Mouse (Mus musculus): ENCODE data around the gene Cdkn2d.
"Not testable (repeated sequence)": the region's sequence is repeated elsewhere in the genome, so short reads cannot be mapped to it uniquely, and the experiment has no call there.

Gene Cdkn2d

DNA sequence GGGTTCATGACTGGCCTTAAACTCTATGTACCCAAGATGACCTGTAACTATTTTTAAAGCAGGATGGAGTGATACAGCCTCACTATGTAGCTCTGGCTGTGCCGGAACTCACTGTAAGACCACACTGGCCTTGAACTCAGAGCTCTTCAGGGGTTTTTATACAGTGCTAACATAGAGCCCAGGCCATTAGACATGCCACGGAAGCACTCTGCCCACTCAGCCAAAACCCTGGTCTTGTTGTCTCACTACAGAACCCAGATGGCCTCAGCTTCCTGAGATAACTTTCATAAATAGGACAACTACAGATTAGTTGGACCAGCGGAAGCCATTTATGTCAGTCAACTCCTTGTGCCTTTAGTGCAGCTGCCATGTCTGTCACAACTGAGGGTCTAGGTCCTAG lies 16.9 kb downstream of the Cdkn2d start:
- DNase-seq, result no peak

DNA sequence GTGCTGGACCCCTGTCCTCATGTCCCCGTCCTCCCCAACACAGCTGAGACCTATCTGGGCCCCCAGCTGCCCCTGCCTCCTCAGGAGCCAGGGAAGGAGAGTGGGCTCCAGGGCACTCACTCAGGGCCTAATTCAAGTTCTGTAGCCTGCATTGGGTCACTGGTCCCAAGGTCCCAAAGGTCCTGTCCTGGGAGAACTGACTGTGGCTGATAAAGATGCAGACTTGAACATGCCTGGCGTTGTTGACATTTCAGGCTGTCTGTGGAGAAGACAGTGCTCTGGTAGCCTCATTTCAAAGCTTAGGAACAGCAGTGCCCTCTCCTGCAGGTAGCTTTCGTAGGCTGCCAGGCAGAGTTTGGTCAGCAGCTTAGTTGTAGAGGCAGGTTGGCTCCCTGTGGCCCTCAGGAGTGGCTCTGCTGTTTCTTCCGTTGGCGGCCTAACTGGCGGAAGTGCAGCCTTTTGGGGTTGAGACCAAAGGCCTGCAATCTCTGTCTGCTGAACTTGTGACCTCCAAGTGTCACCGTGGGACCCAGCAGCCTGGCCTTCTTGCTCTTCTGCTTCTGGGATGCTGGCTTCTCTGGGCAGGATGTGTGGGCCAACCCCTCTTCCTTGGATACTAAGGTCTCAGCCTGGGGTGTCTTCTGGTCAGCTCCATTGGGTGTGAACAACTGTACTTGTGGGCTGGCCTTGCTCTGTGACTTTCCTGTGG lies 17.5 kb downstream of the Cdkn2d start:
- no peak for DNase-seq

DNA sequence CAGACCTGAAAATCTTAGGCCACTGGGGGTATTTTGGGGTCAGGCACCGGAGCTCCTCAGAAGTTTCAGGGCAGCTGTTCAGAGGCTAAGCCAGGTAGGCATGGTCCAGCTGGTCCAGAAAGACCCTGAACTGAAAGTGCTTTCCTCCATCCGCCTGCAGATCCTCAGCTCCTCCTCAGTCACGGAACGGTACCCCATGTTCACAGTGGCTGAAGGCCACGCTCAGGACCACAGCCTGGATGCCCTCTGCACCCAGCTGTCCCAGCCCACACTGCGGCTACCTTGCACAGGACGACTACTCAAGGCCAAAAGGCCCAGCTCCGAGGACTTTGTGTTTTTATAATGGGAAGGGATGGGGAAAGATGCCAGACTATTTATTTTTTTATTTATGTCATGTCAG lies 18.1 kb downstream of the Cdkn2d start:
- no peak for DNase-seq

DNA sequence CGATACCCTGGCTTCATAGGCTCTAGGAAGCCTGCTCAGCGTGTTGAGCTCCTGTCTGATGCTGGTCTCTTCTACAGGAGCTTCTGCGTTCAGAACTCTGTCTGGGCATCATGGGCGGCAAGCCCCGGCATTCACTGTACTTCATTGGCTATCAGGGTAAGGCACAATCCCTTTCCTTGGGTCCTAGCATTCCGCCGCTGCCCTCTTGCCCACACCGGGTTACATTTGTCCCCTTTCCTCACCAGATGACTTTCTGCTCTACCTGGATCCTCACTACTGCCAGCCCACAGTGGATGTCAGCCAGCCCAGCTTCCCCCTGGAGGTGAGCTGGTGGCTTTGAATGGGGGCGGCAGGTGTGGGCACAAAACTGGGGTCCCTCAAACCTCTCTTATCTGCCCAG lies 18.8 kb downstream of the Cdkn2d start:
- DNase-seq, result no peak

DNA sequence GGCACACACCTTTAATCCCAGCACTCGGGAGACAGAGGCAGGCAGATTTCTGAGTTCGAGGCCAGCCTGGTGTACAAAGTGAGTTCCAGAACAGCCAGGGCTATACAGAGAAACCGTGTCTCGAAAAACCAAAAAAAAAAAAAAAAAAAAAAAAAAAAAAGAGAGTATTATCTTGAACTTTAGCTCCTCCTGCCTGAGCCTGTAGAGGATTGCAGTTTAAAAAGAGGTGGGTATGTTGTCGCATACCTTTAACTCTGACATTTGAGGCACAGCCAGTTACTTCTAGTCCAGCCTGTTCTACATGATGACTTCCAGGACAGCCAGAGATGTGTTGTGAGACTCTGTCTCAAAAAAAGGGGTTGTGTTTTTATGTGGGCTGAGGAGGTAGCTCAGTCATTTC lies 21.6 kb downstream of the Cdkn2d start:
- DNase-seq, result not testable (repeated sequence)

DNA sequence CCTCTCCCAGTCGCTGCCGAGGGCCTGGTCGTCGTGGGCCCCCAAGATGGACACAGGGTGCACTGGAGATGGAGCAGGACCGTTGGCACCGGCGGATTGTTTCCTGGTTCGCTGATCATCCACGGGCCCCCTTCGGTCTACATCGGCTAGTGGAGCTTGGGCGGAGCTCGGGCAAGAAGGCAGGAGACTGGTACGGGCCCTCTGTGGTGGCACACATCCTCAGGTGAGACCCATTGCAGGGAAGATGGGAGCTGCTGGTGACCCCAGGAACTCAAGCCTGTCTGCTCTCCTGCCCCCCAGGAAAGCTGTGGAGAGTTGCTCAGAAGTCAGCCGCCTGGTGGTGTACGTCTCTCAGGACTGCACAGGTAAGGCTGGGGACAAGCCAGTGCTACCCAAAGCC lies 22.9 kb downstream of the Cdkn2d start:
- DNase-seq, result no peak

DNA sequence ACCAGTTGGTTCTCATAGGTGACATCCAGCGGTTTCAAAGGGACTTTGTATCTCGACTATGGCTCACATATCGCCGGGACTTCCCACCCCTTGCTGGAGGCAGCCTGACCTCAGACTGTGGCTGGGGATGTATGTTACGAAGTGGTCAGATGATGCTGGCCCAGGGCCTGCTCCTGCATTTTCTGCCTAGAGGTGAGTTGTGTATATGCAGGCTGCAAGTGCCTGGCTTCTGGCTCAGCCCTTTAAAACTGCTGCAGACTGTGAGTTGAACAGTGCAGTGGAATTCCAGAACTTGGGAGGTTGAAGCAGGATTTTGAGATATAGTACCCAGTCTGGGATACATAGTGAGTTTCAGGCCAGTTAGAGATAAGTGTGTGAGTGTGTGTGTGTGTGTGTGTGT lies 24.3 kb downstream of the Cdkn2d start:
- no peak for DNase-seq

DNA sequence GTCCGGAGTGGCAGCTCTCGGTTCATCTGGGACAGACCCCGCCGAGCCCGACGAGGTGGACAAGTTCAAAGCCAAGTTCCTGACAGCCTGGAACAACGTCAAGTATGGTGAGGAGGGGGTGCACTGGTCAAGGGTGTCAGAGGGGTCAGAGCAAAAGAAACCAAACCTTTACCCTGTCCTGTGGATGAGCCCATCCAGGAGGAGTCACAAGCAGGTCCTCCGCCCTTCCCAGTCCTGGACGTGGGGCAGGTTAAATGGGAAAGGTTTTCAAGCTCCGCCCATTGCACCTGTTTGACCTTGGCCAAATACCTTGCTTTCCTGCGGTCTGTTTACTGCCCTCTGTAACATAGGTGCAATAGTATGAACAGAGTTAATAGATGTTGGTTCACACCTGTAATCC lies 25.6 kb downstream of the Cdkn2d start:
- DNase-seq, result no peak

DNA sequence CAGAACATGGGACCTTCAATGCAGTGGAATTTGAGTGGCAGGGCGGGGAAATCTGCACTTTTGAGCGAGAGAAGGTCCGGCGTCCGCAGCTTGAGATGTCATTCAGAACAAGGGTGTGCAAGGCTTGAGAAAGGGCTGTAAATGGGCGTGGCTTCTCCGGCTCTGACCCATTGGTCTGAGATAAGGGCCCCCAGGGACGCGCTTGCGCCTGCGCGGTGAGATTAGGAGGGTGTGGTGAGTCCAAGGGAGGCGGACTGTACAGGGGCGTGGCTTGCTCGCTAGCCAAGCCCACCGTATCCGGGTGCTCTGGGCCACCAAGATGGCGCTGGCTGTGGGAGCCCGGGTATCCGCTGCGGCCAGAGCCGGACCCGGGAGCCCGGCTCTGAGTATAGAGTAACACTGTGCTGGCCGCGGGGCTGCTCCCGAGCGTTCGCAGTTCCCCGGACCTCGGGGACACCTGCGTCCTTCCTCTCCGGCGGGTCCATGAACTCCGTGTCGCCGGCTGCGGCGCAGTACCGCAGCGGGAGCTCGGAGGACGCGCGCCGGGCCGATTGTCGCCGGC lies 26.1 kb downstream of the Cdkn2d start, which contains the start of gene Atg4d:
Gene Atg4d (plus strand): TSS at position 294 of the 562 bp plus-strand sequence.
- peak; percentile 99 for DNase-seq

DNA sequence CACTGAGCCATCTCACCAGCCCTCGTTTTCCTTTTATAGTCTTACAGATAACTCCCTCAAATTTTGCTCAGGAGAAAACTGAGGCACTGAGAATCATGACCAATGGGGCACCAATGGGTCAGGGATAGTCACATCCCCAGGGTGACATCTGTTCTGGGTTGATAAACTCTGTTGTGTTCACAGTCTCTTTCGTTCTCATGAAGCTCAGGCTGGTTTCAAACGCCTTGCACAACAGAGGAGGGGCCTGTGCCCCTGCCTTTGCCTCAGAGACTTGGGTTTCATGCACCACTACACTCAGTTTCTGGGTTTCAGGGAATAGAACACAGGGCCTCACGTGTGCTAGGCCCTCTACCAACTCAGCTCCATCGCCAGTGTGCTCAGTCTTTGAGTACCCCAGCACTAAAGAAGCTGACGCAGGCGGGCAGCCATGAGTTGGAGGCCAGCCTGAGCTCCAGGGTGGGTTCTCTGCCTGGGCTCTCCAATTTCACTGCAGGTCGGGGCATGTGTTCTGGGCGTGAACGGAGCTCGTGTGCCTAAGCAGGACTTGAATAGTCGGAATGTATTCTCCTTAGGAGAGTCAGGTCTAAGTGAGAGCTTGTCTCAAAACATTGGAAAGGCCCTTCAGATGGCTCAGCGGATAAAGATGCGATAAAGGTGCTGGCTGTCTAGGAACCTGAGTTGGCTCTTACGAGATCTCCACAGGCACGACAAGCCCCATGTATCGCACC lies 26.8 kb downstream of the Cdkn2d start:
- no peak for DNase-seq

DNA sequence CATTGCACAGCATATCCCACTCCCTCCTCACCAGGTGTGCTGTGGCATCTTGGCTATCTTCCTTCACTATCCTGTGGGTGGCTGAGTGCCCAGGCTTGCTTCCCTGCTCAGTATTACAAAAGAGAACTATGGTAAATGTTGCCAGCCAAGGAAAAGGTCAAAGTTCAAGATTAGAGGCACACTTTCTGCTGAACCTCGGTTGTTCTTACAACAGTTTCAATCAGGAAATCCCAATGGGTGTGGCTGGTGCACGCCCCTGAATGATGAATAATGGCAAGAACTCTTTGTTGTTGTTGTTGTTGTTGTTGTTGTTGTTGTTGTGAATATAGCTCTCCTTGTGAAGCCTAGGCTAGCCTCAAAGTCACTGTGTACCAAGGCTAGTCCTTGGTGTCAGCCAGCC lies 29.4 kb downstream of the Cdkn2d start:
- DNase-seq, result no peak

DNA sequence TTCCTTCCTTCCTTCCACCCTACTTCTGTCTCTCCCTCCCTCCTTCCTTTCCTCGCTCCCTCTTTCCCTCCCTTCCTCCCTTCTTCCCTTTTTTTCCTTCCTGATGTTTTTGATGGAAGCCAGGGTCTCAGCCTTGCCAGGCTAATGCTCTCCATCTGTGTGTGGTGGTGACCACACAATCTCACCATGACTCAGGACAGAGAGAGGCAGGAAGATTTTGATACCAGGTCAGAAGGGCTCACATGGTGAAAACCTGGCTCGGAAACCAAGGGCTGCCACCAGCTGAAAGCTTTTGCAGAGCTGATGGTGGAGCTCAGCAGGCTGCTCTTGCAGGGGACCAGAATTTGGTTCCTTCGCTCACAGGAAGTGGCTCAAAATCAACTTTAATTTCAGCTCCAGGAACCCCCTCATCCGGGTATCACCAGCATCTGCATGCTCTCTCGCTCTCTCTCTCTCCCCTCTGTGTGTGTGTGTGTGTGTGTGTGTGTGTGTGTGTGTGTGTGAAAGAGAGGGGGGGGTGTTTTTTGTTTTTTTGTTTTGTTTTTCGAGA lies 30.6 kb downstream of the Cdkn2d start:
- no peak for DNase-seq

DNA sequence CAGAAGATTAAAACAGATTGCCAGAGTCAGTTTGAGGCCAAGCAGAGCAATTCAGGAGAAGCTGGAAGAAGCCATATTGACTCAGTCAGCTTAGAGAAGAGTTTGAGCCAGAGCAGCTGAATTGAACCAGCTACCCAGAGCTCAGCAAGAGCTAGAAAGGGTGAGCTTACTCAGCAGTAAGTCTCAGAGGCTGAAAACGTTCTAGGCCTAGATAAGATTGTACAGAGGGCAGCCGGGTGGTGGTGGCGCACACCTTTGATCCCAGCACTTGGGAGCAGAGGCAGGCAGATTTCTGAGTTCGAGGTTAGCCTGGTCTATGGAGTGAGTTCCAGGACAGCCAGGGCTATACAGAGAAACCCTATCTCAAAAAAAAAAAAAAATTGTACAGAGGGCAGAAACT lies 34.9 kb downstream of the Cdkn2d start:
- DNase-seq, result not testable (repeated sequence)

DNA sequence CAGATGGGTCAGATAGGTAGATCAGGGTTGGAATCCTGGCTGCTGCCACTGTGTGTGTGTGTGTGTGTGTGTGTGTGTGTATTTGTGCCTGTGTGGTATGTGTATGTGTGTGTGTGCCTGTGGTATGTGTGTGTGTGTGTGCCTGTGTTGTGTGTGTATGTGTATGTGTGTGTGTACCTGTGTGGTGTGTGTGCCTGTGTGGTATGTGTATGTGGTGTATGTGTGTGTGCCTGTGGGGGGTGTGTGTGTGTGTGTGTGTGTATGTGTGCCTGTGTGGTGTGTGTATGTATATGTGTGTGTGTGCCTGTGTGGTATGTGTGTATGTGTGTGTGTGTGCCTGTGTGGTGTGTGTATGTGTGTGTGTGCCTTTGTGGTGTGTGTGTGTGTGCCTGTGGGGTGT lies 36.5 kb downstream of the Cdkn2d start:
- DNase-seq, result no peak

DNA sequence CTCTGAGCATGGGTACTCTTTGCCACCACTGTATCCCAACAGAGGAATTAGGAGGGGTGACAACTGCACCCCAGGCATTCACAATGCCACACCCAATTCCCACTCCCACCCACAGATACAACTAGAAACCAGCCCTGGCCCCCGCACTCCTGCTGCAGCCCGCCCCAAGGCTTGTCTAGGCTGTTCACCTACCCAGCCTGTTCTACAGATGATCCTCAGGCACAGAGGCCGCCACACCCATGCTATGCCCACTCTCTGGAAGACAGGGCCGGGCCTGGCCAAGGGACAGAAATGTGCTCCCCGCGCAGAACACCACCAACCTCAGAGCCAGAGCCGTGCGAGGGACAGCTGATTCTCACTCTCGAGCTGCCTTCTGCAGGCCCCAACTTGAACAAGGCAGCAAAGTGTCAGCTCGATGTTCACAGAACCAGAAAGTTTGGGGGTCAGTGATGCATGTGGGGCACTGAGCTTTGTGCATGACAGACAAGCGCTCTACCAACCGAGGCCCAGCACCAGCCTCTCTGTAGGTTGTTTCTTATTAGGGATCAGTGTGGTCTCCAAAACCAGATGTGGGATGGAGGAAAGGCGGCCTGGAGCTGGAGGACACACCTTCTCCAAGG lies 40.0 kb downstream of the Cdkn2d start:
- DNase-seq, result no peak

DNA sequence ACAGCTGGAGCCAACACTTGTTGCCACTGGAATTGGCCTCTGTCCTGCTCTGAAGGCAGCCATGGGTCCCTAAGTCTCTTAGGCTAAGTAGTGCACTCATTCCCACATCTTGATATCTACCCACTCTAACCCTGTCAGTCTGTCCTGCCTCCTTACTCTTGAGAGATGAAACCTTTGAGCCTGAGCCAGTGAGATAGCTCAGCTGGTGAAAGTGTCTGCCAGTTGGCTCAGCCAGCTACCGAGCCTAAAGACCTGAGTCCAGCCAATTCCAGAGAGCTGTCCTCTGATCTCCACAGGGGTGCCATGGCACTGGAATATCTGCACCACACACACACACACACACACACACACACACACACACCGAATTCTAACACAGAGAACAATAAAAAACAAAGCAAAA lies 40.7 kb downstream of the Cdkn2d start:
- no peak for DNase-seq

DNA sequence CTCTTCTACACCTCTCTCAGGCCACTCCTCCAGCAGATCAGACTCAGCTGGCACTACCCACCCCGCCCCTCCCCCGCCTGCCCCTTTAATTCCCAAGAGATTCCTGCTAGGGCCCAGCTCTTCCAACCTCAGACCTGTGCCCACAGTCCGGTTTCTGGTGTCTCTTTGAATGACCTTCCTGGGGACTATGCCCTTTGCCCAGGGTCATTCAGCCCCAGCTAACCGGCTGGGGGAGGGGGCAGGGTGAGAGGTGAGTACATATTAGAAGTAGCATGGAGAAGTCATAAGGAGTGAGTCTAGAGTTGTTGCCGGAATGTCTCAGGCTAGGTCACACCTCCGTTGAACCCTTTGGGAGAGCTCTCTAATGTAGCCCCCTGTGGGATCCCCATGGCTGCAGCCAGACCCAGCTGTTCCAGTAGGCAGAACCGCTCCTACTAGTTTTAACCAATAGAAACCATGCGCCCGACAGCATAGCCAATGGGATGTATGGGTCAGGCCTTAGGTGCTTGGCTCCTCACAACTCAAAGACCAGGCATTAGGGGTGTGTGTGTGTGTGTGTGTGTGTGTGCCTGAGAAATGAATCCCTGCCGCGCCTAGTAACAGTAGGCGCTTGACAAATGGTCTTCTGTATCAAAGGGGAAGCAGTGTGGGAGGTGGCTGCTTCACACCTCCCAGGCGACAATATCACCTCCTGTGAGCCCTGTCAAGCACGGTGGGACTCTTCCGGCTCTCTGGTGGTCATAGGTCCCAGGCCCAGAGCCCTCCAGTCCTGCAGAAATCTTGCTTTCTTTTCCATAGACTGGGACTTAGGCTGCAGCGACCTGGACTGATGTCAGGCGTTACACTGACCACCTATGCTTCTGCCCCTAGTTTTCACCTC lies 41.3 kb downstream of the Cdkn2d start:
- DNase-seq, result no peak

DNA sequence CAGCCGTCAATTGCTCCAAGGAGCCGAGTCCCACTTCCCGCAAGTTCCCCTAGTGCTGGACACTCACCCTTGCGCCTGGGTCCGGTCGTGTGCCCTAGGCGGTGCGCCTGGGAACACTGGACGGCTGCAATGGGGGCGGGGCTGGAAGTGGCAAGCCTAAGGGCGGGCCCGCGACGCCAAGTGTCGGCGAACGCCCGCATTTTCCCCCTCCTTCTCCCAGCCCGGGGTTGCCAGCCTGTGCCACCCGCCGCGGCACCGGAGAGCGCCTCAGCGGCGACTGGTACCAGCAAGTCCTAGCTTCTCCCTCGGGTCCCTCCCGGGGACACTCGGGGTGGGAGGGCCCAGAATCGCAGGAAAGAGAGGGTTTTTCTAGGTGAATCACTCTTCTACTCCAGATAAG lies 42.9 kb downstream of the Cdkn2d start, which contains the start of gene S1pr5:
Gene S1pr5 (minus strand): TSS at position 118 of the 400 bp plus-strand sequence.
- DNase-seq, result no peak

DNA sequence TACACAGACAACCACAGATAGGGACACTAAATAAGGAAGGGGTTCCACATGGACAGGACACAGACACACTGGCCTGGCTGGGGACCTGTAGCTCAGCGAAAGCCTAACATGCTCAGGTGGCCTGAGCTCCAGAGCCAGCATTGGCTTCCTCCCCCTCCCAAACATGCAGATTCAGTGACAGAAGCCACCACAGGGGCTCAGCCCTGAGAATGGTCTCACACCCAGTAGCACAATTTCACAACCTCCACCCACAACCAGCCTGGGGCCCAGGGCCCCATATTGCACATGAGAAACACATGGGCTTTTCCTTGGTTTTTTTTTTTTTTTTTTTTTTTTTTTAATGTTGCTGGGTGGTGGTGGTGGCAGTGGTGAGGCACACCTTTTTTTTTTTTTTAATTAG lies 44.9 kb downstream of the Cdkn2d start:
- no peak for DNase-seq

DNA sequence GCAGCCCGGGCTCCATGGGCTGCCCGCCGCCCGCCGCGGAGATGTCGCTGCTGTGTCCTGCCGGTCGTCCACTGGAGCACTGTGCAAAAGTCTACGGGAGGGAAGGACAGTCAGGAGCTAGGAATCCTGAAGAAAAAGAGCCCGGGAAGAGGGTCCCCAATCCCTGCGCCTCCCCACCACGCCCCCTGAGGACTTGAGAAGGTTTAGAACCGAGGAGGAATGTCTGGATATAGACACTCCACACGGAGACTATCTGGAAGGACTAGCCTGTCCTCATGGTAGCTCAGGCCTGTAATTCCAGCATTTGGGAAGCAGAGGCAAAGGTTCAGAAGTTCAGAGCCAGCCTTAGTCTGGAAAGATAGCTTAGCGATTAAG lies 46.1 kb downstream of the Cdkn2d start:
- DNase-seq, result no peak

DNA sequence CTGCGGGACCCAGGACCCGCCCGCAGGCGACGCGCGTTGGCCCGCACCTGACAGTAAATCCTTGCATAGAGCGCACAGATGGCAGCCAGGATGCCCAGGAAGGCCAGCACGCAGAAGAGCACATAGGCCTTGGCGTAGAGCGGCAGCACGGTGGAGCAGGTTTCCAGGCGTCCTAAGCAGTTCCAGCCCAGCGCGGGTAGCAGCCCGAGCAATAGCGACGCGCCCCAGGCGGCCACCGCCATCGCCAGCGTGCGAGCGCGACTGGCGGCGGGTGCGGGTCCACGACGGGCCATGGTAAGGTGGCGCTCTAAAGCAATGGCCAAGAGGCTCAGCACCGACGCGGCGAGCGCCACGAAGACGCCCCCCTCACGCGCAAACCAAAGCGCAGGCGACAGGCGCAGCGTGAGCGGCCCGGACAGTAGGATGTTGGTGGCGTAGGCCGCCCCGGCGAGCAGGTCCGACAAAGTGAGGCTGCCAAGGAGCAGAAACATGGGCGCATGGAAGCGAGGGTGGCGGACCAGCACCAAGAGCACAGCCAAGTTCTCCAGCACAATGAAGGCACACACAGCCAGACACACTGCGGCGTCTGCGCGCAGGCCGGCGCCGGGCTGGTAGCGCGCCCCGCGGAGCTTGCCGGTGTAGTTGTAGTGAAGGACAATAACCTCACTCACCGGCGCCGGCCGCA lies 46.6 kb downstream of the Cdkn2d start:
- peak; percentile 73 for DNase-seq
